Mouse (Mus musculus): ENCODE data around the gene Maz.
A peak's percentile ranks its signal among the peaks of the same experiment; 100 is the strongest.

DNA sequence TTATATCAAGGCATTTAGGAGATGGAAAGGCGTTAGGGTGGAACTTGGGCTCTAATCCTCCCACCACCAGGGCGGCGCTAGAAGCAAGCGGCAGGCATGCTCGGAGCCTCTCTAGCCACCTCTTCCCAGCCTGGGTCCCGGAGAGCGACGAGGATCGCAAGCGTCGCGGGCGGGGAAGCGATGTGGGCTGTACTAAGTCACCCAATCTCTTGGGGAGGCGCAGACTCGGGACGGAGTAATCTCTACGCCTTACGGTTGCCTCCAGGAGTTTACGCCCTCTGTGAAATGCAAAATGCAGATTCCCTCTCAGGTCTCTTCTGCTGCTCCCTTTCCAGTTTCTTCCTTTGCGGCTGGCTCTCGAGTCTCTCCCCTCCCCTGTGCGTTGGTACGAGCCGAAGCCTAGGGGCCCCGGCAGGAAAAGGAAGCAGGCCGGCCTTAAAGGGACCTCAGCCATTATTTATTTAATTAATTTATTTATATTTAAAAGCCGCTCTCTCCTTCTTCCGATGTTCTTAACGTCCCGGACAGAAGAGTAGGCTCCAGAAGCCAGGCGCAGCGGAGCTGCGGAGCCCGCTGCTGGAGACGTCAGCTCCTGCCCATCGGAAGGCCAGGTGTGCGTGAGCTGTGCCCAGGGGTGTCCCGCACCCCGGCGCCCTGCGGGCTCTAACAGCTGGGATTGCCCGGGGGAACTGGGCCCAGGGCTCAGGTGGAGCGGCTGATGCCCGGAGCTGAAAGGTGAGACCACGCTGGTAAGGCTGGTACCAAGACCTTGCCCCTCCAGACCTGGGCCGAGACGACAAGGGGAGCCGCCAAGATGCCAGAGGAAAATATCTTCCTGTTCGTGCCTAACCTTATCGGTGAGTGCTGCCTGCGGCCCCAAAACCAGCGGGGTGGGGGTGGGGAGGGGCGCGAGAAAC is 50.6 kb downstream of the Maz start, which contains the start of gene Cdiptos:
- TF ChIP-seq EP300 (IDR thresholded peaks at IDR 0.05; ENCODE audit: low read depth) (peak; percentile 74; the same call in 1 of the 2 replicates), CTCF (IDR thresholded peaks at IDR 0.05; ENCODE audit: low read depth) (peak; percentile 99)
